Mouse (Mus musculus) kidney, postnatal 0 days (tissue): ENCODE measurements around the gene Ttc9. TPM values are rescaled to one million over a fixed set of nuclear protein-coding genes. Genes with fewer than 3 reads are reported as not detected.

Experiments used
- ATAC-seq: fragments of 200-750 bp; cut with Nextera tagmentation; replicated peaks from 2 replicates; pipeline ENCODE4 v1.8.0; 2017; ENCODE audit warnings: low read depth, moderate number of reproducible peaks, moderate TSS enrichment, moderate library complexity; ENCODE audit not compliant: low FRiP score
- DNase-seq: peaks from one replicate; pipeline ENCODE4 v3.0.0-alpha.2; 2016; ENCODE audit warnings: low spot score
- H3K27ac ChIP-seq: fragments of 300-500 bp; sonication (generic); 2 replicates; pipeline ENCODE4 v1.5.1; 2014; ENCODE audit warnings: mild to moderate bottlenecking
- H3K27me3 ChIP-seq: fragments of 300-500 bp; sonication (generic); 2 replicates; pipeline ENCODE4 v1.6.1; 2014; ENCODE audit warnings: low read length, mixed read lengths; ENCODE audit not compliant: insufficient read depth
- H3K36me3 ChIP-seq: fragments of 300-500 bp; sonication (generic); 2 replicates; pipeline ENCODE4 v1.6.1; 2014; ENCODE audit warnings: low read length, mixed read lengths; ENCODE audit not compliant: insufficient read depth
- H3K4me1 ChIP-seq: fragments of 300-500 bp; sonication (generic); replicated peaks from 2 replicates; pipeline ENCODE4 v1.6.1; 2014; ENCODE audit warnings: antibody characterized with exemption, low read length, mixed read lengths; ENCODE audit not compliant: insufficient read depth
- H3K4me2 ChIP-seq: fragments of 300-500 bp; sonication (generic); 2 replicates; pipeline ENCODE4 v1.6.1; 2014; ENCODE audit warnings: mild to moderate bottlenecking, low read length, moderate library complexity, mixed read lengths
- H3K4me3 ChIP-seq: fragments of 300-500 bp; sonication (generic); replicated peaks from 2 replicates; pipeline ENCODE4 v1.5.1; 2014; ENCODE audit warnings: low read depth, low read length
- H3K9ac ChIP-seq: fragments of 300-500 bp; sonication (generic); 2 replicates; pipeline ENCODE4 v1.6.1; 2014; ENCODE audit warnings: low read depth, low read length
- H3K9me3 ChIP-seq: fragments of 300-500 bp; sonication (generic); replicated peaks from 2 replicates; pipeline ENCODE4 v1.6.1; 2016; ENCODE audit warnings: low read length, inconsistent platforms, mixed read lengths
- CTCF ChIP-seq: IDR thresholded peaks from 2 replicates; pipeline ENCODE4 v1.5.1; 2016; ENCODE audit warnings: antibody characterized with exemption, low read depth, mild to moderate bottlenecking, moderate library complexity
- WGBS: fragments of 180-500 bp; shearing (Covaris S2); extraction: QIAGEN DNeasy Blood & Tissue Kit; methylation state at CpG from one replicate; pipeline ENCODE4 v1.1.7; 2014; 5-methylcytosine and 5-hydroxymethylcytosine counted together
- polyA plus RNA-seq: library from polyadenylated mRNA; unstranded; fragments of >200 nt; fragmentation: Nextera tagmentation; extraction: Ambion mirVana; gene quantifications from 2 replicates; pipeline ENCODE4 v1.2.1, GENCODE M21; 2015

Ttc9 gene
- polyA plus RNA-seq, 1 experiment from 2014 or later, result 2.1 TPM

- Histone ChIP-seq H3K9ac (no peak overlapping the region), H3K4me1 (no peaks in the 10 kb centered on the region), H3K36me3 (no peaks in the 10 kb centered on the region), H3K9me3 (no peaks in the 10 kb centered on the region), H3K27me3 (no peaks in the 10 kb centered on the region), H3K4me3 (no peak overlapping the region), H3K4me2 (no peak overlapping the region), H3K27ac (no peak overlapping the region)
- DNase-seq (no peak), ATAC-seq (no peak)
- 77% methylated on average over 6 of the region's 6 CpGs for WGBS
- no peak for TF ChIP-seq CTCF
Observed at GRCm38 (mm10) chr12:81615807-81616206, 15.2 kb upstream of the Ttc9 start.

- Histone ChIP-seq H3K27ac (no peak overlapping the region), H3K9me3 (no peaks in the 10 kb centered on the region), H3K27me3 (no peaks in the 10 kb centered on the region), H3K36me3 (no peaks in the 10 kb centered on the region), H3K4me2 (no peak overlapping the region), H3K4me1 (no peaks in the 10 kb centered on the region), H3K4me3 (no peak overlapping the region), H3K9ac (no peak overlapping the region)
- TF ChIP-seq CTCF, result no peak
- DNase-seq (no peak), ATAC-seq (no peak)
- WGBS, result 65% methylated on average over 7 of the region's 7 CpGs
Observed at GRCm38 (mm10) chr12:81616980-81617379, 14.1 kb upstream of the Ttc9 start.

- Histone ChIP-seq H3K4me2 (no peak overlapping the region), H3K27me3 (no peaks in the 10 kb centered on the region), H3K36me3 (no peaks in the 10 kb centered on the region), H3K4me3 (no peak overlapping the region), H3K27ac (no peak overlapping the region), H3K9me3 (no peaks in the 10 kb centered on the region), H3K9ac (no peak overlapping the region), H3K4me1 (no peaks in the 10 kb centered on the region)
- 16% methylated on average over 5 of the region's 5 CpGs for WGBS
- DNase-seq, result peak; percentile 73
- no peak for ATAC-seq
- peak; percentile 87 for TF ChIP-seq CTCF
Observed at GRCm38 (mm10) chr12:81619302-81619701, 11.7 kb upstream of the Ttc9 start.

- Histone ChIP-seq H3K9ac (no peak overlapping the region), H3K4me3 (no peak overlapping the region), H3K27me3 (0 out of 2 replicates have a peak, but pooled peaks cover 2% of the 10 kb centered on the region), H3K27ac (no peak overlapping the region), H3K4me1 (no peaks in the 10 kb centered on the region), H3K4me2 (no peak overlapping the region), H3K36me3 (no peaks in the 10 kb centered on the region), H3K9me3 (no peaks in the 10 kb centered on the region)
- DNase-seq (no peak), ATAC-seq (no peak)
- no peak for TF ChIP-seq CTCF
- WGBS, result 66% methylated on average over 4 of the region's 4 CpGs
Observed at GRCm38 (mm10) chr12:81623377-81623776, 7.7 kb upstream of the Ttc9 start.

GRCm38 (mm10) chr12:81626226-81626861, 4.7 kb upstream of the Ttc9 start:
- 66% methylated on average over 12 of the region's 12 CpGs for WGBS

GRCm38 (mm10) chr12:81627426-81627825, 3.6 kb upstream of the Ttc9 start:
- ATAC-seq (no peak), DNase-seq (no peak)
- no peaks in the 10 kb centered on the region for H3K36me3 ChIP-seq
- no peak overlapping the region for H3K27ac ChIP-seq
- no peak overlapping the region for H3K9ac ChIP-seq
- H3K4me3 ChIP-seq, result no peak overlapping the region
- H3K27me3 ChIP-seq, result peaks cover 28% of the 10 kb centered on the region
- H3K9me3 ChIP-seq, result no peaks in the 10 kb centered on the region
- no peaks in the 10 kb centered on the region; the same call in 1 of the 2 replicates for H3K4me1 ChIP-seq
- no peak for TF ChIP-seq CTCF
- WGBS, result 78% methylated on average over 6 of the region's 6 CpGs
- no peak overlapping the region for H3K4me2 ChIP-seq

More at GRCm38 (mm10) chr12:81626226-81626861, 4.7 kb upstream of the Ttc9 start:
- Histone ChIP-seq H3K4me1 (no peaks in the 10 kb centered on the region), H3K4me3 (no peak overlapping the region), H3K27ac (no peak overlapping the region), H3K36me3 (no peaks in the 10 kb centered on the region), H3K9me3 (no peaks in the 10 kb centered on the region), H3K4me2 (no peak overlapping the region), H3K27me3 (peaks cover 21% of the 10 kb centered on the region), H3K9ac (no peak overlapping the region)
- TF ChIP-seq CTCF, result no peak
- DNase-seq (no peak), ATAC-seq (no peak)

- DNase-seq (no peak), ATAC-seq (no peak)
- no peak overlapping the region for H3K4me2 ChIP-seq
- 78% methylated on average over 4 of the region's 4 CpGs for WGBS
- H3K27ac ChIP-seq, result no peak overlapping the region
- H3K4me1 ChIP-seq, result no peaks in the 10 kb centered on the region; the same call in 1 of the 2 replicates
- peaks cover 34% of the 10 kb centered on the region for H3K27me3 ChIP-seq
- no peaks in the 10 kb centered on the region for H3K9me3 ChIP-seq
- TF ChIP-seq CTCF, result no peak
- H3K4me3 ChIP-seq, result no peak overlapping the region
- no peak overlapping the region for H3K9ac ChIP-seq
- H3K36me3 ChIP-seq, result no peaks in the 10 kb centered on the region
Observed at GRCm38 (mm10) chr12:81628091-81628490, 3.0 kb upstream of the Ttc9 start.
